Mouse (Mus musculus) embryonic facial prominence, embryonic 11.5 days (tissue): ENCODE data around the gene Olfm4. TPM values are rescaled to one million over a fixed set of nuclear protein-coding genes. Genes with fewer than 3 reads are reported as not detected.

Experiments used
- ATAC-seq: fragments of 200-750 bp; cut with Nextera tagmentation; replicated peaks from 2 replicates; pipeline ENCODE4 v1.8.0; 2017; ENCODE audit warnings: low read depth; ENCODE audit not compliant: insufficient number of reproducible peaks, low FRiP score, low TSS enrichment
- DNase-seq: peaks from one replicate; pipeline ENCODE4 v3.0.0-alpha.2; 2015; ENCODE audit warnings: low spot score
- H3K27ac ChIP-seq: fragments of 300-500 bp; sonication (generic); replicated peaks from 2 replicates; pipeline ENCODE4 v1.5.1; 2014; ENCODE audit warnings: mild to moderate bottlenecking, low read depth, low read length, control low read depth
- H3K27me3 ChIP-seq: fragments of 300-500 bp; sonication (generic); 2 replicates; pipeline ENCODE4 v1.6.1; 2014; ENCODE audit warnings: mild to moderate bottlenecking, low read length, moderate library complexity, mixed read lengths; ENCODE audit not compliant: control insufficient read depth, insufficient read depth
- H3K36me3 ChIP-seq: fragments of 300-500 bp; sonication (generic); replicated peaks from 2 replicates; pipeline ENCODE4 v1.6.1; 2014; ENCODE audit warnings: low read depth, mild to moderate bottlenecking, low read length, moderate library complexity, mixed read lengths; ENCODE audit not compliant: control insufficient read depth, insufficient read depth
- H3K4me1 ChIP-seq: fragments of 300-500 bp; sonication (generic); 2 replicates; pipeline ENCODE4 v1.6.1; 2014; ENCODE audit warnings: low read length, mixed read lengths; ENCODE audit not compliant: control insufficient read depth, insufficient read depth
- H3K4me2 ChIP-seq: fragments of 300-500 bp; sonication (generic); 2 replicates; pipeline ENCODE4 v1.6.1; 2014; ENCODE audit warnings: low read depth, mild to moderate bottlenecking, control low read depth, low read length, moderate library complexity
- H3K4me3 ChIP-seq: fragments of 300-500 bp; sonication (generic); 2 replicates; pipeline ENCODE4 v1.5.1; 2014; ENCODE audit warnings: low read depth, low read length, control low read depth
- H3K9ac ChIP-seq: fragments of 300-500 bp; sonication (generic); replicated peaks from 2 replicates; pipeline ENCODE4 v1.6.1; 2014; ENCODE audit warnings: mild to moderate bottlenecking, control low read depth, low read length
- H3K9me3 ChIP-seq: fragments of 300-500 bp; sonication (generic); replicated peaks from 2 replicates; pipeline ENCODE4 v1.6.1; 2016; ENCODE audit warnings: mild to moderate bottlenecking, low read length, inconsistent platforms, mixed read lengths; ENCODE audit not compliant: control insufficient read depth
- WGBS: fragments of 180-500 bp; shearing (Covaris S2); extraction: QIAGEN DNeasy Blood & Tissue Kit; methylation state at CpG from one replicate; pipeline ENCODE4 v1.1.7; 2014; 5-methylcytosine and 5-hydroxymethylcytosine counted together
- polyA plus RNA-seq: library from polyadenylated mRNA; unstranded; fragments of >200 nt; fragmentation: Nextera tagmentation; extraction: Ambion mirVana; gene quantifications from 2 replicates; pipeline ENCODE4 v1.2.1, GENCODE M21; 2014

The Olfm4 gene
- polyA plus RNA-seq, 1 experiment from 2014 or later = 0.80 TPM

- Histone ChIP-seq H3K27me3 (no peaks in the 10 kb centered on the region), H3K9ac (no peak overlapping the region), H3K4me3 (no peak overlapping the region), H3K9me3 (no peaks in the 10 kb centered on the region), H3K4me1 (no peaks in the 10 kb centered on the region), H3K4me2 (no peak overlapping the region), H3K27ac (no peak overlapping the region), H3K36me3 (no peaks in the 10 kb centered on the region)
- 79% methylated on average over 4 of the region's 4 CpGs for WGBS
- DNase-seq = no peak
- no peak for ATAC-seq
Measured at GRCm38 (mm10) chr14:80039645-80040272, 55.9 kb downstream of the Olfm4 start.

GRCm38 (mm10) chr14:80046104-80046734 is 62.3 kb downstream of the Olfm4 start:
- Histone ChIP-seq H3K4me1 (no peaks in the 10 kb centered on the region), H3K9me3 (no peaks in the 10 kb centered on the region), H3K27ac (no peak overlapping the region), H3K27me3 (no peaks in the 10 kb centered on the region), H3K9ac (no peak overlapping the region), H3K36me3 (no peaks in the 10 kb centered on the region), H3K4me3 (no peak overlapping the region), H3K4me2 (no peak overlapping the region)
- whole genome bisulfite sequencing = 89% methylated on average over 6 of the region's 6 CpGs
- DNase-seq (no peak), ATAC-seq (no peak)

GRCm38 (mm10) chr14:80047368-80048101 is 63.7 kb downstream of the Olfm4 start:
- no peak for ATAC-seq
- no peaks in the 10 kb centered on the region for H3K4me1 ChIP-seq

GRCm38 (mm10) chr14:80055725-80056124 is 71.8 kb downstream of the Olfm4 start:
- no peaks in the 10 kb centered on the region for H3K9me3 ChIP-seq
- no peaks in the 10 kb centered on the region for H3K4me1 ChIP-seq
- no peaks in the 10 kb centered on the region for H3K36me3 ChIP-seq
- H3K4me2 ChIP-seq = no peak overlapping the region
- H3K9ac ChIP-seq = no peak overlapping the region
- no peak overlapping the region for H3K27ac ChIP-seq
- no peaks in the 10 kb centered on the region for H3K27me3 ChIP-seq
- 66% methylated on average over 3 of the region's 3 CpGs for WGBS
- no peak overlapping the region for H3K4me3 ChIP-seq
- DNase-seq = no peak
- ATAC-seq = no peak

More at GRCm38 (mm10) chr14:80047368-80048101, 63.7 kb downstream of the Olfm4 start:
- H3K9me3 ChIP-seq = no peaks in the 10 kb centered on the region
- no peak for DNase-seq
- no peak overlapping the region for H3K9ac ChIP-seq
- no peak overlapping the region for H3K4me3 ChIP-seq
- WGBS = 41% methylated on average over 5 of the region's 5 CpGs
- no peak overlapping the region for H3K27ac ChIP-seq
- H3K27me3 ChIP-seq = no peaks in the 10 kb centered on the region
- no peak overlapping the region for H3K4me2 ChIP-seq
- H3K36me3 ChIP-seq = no peaks in the 10 kb centered on the region

GRCm38 (mm10) chr14:80061686-80062085 is 77.8 kb downstream of the Olfm4 start:
- H3K27me3 ChIP-seq = no peaks in the 10 kb centered on the region
- no peak overlapping the region for H3K27ac ChIP-seq
- H3K36me3 ChIP-seq = no peaks in the 10 kb centered on the region
- no peaks in the 10 kb centered on the region for H3K9me3 ChIP-seq
- ATAC-seq (no peak), DNase-seq (no peak)
- no peak overlapping the region for H3K9ac ChIP-seq
- no peak overlapping the region for H3K4me3 ChIP-seq
- no peaks in the 10 kb centered on the region for H3K4me1 ChIP-seq
- H3K4me2 ChIP-seq = no peak overlapping the region
- 78% methylated on average over 3 of the region's 3 CpGs for WGBS

GRCm38 (mm10) chr14:80062896-80063295 is 79.0 kb downstream of the Olfm4 start:
- Histone ChIP-seq H3K4me1 (no peaks in the 10 kb centered on the region), H3K4me2 (no peak overlapping the region), H3K36me3 (no peaks in the 10 kb centered on the region), H3K27ac (no peak overlapping the region), H3K4me3 (no peak overlapping the region), H3K9ac (no peak overlapping the region), H3K27me3 (no peaks in the 10 kb centered on the region), H3K9me3 (no peaks in the 10 kb centered on the region)
- DNase-seq = no peak
- no peak for ATAC-seq
- 73% methylated on average over 9 of the region's 9 CpGs for WGBS

- H3K4me1 ChIP-seq = no peaks in the 10 kb centered on the region
- H3K9ac ChIP-seq = no peak overlapping the region
- H3K4me2 ChIP-seq = no peak overlapping the region
- H3K4me3 ChIP-seq = no peak overlapping the region
- 86% methylated on average over 3 of the region's 3 CpGs for WGBS
- H3K36me3 ChIP-seq = no peaks in the 10 kb centered on the region
- no peak for ATAC-seq
- H3K27ac ChIP-seq = no peak overlapping the region
- no peak for DNase-seq
- H3K9me3 ChIP-seq = no peaks in the 10 kb centered on the region
- H3K27me3 ChIP-seq = no peaks in the 10 kb centered on the region
Measured at GRCm38 (mm10) chr14:80070580-80070979, 86.7 kb downstream of the Olfm4 start.
